Mouse (Mus musculus): ENCODE results near the gene S100a4. TPM values are rescaled to one million over a fixed set of nuclear protein-coding genes. Genes with fewer than 3 reads are reported as not detected.

Gene S100a4
- polyA plus RNA-seq, 1 experiment from 2014 or later: 15.1 TPM

DNA sequence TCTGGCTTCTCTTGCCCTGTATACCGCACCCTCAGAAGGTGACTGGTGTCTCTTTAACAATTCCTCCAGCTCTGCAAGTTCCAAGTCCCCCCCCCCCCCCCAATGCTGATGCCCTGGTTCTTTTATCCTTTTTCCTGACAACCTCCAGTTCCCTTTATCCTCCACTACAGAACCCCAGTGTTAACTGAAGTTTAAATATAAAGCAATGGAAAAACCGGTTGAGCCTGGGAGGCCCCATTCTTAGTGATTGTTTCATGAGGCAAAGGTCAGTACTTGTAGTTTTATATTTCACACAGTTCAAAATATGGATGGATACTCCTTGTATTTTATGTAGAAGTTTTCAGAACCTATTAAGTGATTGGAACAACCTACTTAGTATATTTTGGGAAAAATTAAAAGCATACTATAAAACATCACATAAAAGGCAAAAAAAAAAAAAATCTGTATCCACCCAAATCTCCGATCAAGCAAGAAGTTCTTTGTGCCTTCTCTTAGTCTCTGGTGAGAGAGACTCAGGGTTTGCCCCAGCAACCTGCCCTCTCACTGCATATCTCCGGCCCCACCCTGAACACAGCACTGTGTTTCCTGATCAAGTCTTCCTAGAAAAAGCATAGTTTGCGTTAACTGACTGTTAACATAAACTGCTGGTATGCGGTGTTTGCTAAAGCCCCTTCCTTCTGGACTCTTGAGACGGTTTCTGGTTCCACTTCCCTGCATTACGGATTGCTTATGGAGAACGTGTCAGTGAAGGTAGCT is 22.9 kb downstream of the S100a4 start:
- no peaks in the 10 kb centered on the region for H3K9me3 ChIP-seq (replicated peaks; ENCODE audit: control insufficient read depth, low read length)
- peak overlapping the region; percentile 95 for H3K27ac ChIP-seq (ENCODE audit: low read length)
- peak overlapping the region; percentile 7; the same call in 1 of the 2 replicates for H3K4me2 ChIP-seq (ENCODE audit: low read depth, low read length)
- peak overlapping the region; percentile 2; the same call in 1 of the 2 replicates for H3K4me3 ChIP-seq (replicated peaks; ENCODE audit: low read length)
- H3K36me3 ChIP-seq (ENCODE audit: control insufficient read depth, insufficient read depth, low read length): no peaks in the 10 kb centered on the region
- H3K4me1 ChIP-seq (ENCODE audit: control insufficient read depth, insufficient read depth, low read length): peaks cover 22% of the 10 kb centered on the region
- no peaks in the 10 kb centered on the region for H3K27me3 ChIP-seq (ENCODE audit: control insufficient read depth, insufficient read depth, low read length)
- peak; percentile 71 for ATAC-seq (ENCODE audit: insufficient read depth, low FRiP score)
- H3K9ac ChIP-seq (ENCODE audit: low read length): peak overlapping the region; percentile 23; the same call in 1 of the 2 replicates
- WGBS: 39% methylated on average over 9 of the region's 9 CpGs

DNA sequence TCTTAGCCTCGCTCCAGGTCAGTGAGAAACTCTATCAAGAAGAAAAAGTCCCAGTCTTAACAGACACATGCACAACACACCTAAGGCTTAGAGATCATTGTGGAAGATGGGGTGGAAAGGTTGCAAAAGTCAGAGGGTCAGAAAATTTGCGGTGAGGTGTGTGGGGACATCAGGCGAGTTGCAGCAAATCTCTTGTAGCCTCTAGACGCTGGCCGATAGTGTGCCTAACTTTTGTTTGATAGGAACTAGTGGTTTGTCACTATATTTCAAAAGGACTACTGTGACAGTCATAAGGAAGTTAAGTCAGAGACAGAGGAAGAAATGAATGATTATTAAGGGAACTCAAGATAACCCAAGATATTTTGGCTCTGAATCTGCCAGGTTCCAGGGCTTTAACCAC is 23.8 kb downstream of the S100a4 start:
- Histone ChIP-seq H3K27ac (ENCODE audit: low read length) (peak overlapping the region; percentile 94), H3K4me2 (ENCODE audit: low read depth, low read length) (peak overlapping the region; percentile 7; the same call in 1 of the 2 replicates), H3K4me1 (ENCODE audit: control insufficient read depth, insufficient read depth, low read length) (peaks cover 22% of the 10 kb centered on the region), H3K36me3 (ENCODE audit: control insufficient read depth, insufficient read depth, low read length) (no peaks in the 10 kb centered on the region), H3K27me3 (ENCODE audit: control insufficient read depth, insufficient read depth, low read length) (no peaks in the 10 kb centered on the region), H3K9ac (ENCODE audit: low read length) (peak overlapping the region; percentile 44; the same call in 1 of the 2 replicates), H3K9me3 (replicated peaks; ENCODE audit: control insufficient read depth, low read length) (no peaks in the 10 kb centered on the region), H3K4me3 (replicated peaks; ENCODE audit: low read length) (no peak overlapping the region)
- 80% methylated on average over 5 of the region's 5 CpGs for WGBS
- no peak for ATAC-seq (ENCODE audit: insufficient read depth, low FRiP score)

DNA sequence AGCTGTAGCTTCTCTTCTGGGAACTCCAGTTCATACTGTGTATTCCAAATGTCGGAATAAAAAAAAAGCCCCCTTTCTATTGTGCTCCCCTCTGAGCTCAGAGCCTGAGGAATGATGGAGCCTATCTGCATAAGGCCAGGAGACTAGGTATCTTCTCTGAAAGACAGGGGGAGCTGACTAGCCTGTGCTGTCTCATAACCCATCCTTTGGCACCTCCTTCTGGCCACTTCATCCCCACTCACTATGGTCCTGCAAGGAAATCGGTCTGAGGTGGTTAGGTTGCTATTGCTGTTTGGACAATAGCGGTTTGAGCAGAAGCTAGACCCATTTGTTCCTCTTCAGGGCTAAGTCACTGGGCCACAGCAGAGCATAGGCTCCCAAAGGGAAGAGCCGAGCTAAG is 24.2 kb downstream of the S100a4 start:
- Histone ChIP-seq H3K4me1 (ENCODE audit: control insufficient read depth, insufficient read depth, low read length) (peaks cover 22% of the 10 kb centered on the region), H3K27ac (ENCODE audit: low read length) (0 out of 2 replicates have a peak overlapping the region, but pooled peaks have one; percentile 94), H3K9me3 (replicated peaks; ENCODE audit: control insufficient read depth, low read length) (no peaks in the 10 kb centered on the region), H3K36me3 (ENCODE audit: control insufficient read depth, insufficient read depth, low read length) (no peaks in the 10 kb centered on the region), H3K4me2 (ENCODE audit: low read depth, low read length) (no peak overlapping the region), H3K27me3 (ENCODE audit: control insufficient read depth, insufficient read depth, low read length) (no peaks in the 10 kb centered on the region), H3K9ac (ENCODE audit: low read length) (no peak overlapping the region), H3K4me3 (replicated peaks; ENCODE audit: low read length) (no peak overlapping the region)
- WGBS: 59% methylated on average over 4 of the region's 4 CpGs
- no peak for ATAC-seq (ENCODE audit: insufficient read depth, low FRiP score)

DNA sequence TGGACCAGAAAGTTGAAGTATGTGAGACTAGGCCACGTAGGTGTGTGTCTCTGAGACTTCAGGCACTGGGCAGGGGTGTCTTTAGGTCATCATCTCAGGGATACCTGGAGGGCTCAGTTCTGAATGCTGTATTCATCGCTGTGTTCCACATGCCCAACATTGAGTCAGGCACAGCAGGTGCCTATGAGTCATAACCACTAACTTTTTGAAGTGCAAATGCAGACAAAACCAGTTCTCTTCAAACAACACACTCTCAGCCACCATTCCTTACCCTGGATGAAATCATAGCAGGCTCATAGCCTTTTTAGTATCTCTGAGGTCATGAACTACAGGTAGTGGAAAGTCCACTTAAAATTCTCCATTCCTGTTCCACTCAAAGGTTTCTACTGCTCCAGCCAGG is 25.7 kb downstream of the S100a4 start:
- Histone ChIP-seq H3K4me2 (ENCODE audit: low read depth, low read length) (no peak overlapping the region), H3K4me1 (ENCODE audit: control insufficient read depth, insufficient read depth, low read length) (peaks cover 8% of the 10 kb centered on the region), H3K9me3 (replicated peaks; ENCODE audit: control insufficient read depth, low read length) (no peaks in the 10 kb centered on the region), H3K9ac (ENCODE audit: low read length) (no peak overlapping the region), H3K4me3 (replicated peaks; ENCODE audit: low read length) (no peak overlapping the region), H3K27me3 (ENCODE audit: control insufficient read depth, insufficient read depth, low read length) (no peaks in the 10 kb centered on the region), H3K27ac (ENCODE audit: low read length) (peak overlapping the region; percentile 30; the same call in 1 of the 2 replicates), H3K36me3 (ENCODE audit: control insufficient read depth, insufficient read depth, low read length) (no peaks in the 10 kb centered on the region)
- peak; percentile 38 for ATAC-seq (ENCODE audit: insufficient read depth, low FRiP score)
- WGBS: 72% methylated on average over 2 of the region's 2 CpGs

DNA sequence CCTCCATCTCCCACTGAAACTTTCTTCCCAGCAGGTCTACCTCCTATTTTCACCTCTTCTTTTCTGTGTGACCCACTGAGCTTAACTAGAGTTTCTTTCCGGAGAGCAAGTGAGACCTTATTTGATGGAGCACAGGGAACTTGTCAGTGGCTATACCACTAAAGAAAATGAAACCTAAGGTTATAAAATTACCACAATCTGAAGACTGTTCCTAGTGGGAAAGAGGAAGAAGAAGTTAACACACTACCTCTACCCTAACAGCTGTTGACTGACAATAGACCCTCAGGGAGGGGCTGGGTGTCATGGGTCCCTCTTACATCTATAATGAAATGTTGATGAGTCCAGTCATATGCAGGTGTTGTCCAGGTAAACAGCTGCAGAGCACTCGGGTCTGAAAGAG is 28.4 kb downstream of the S100a4 start:
- WGBS: 78% methylated on average over 2 of the region's 2 CpGs

DNA sequence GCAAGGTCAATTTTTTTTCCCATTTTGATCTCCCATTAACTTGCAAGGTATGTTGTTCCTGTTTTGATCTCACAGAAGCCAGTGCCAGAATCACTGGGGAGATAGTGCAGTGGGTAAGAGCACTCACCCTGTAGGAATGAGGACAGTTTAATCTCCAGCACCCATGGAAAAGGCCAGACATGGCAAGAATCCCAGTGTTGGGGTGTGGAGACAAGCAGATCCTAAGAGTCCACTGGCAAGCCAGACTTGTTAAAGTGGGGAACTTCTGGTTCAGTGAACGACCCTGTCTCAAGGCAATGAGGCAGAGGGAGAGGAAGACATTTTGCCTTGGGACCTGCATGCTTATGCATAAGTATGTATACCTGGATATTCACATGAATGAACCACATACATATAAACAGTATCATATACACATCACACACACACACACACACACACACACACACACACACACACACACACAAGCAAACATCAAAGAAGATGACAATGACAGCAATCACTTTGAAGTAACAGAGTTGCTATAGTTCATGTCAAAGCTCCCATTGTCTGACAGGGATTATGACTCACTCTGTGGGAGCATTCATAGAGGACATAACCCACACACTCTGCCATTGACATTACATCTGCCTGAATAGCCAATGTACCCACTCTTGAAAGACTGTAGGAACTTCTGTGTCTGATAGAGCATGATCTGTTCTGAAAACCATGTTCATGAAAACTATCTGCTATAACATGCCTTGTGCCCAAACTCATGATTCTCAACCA is 35.1 kb downstream of the S100a4 start:
- WGBS: 33% methylated on average over 1 of the region's 1 CpGs

More for the DNA sequence above, 28.4 kb downstream of the S100a4 start:
- Histone ChIP-seq H3K9me3 (replicated peaks; ENCODE audit: control insufficient read depth, low read length) (no peaks in the 10 kb centered on the region), H3K4me2 (ENCODE audit: low read depth, low read length) (no peak overlapping the region), H3K27ac (ENCODE audit: low read length) (no peak overlapping the region), H3K4me3 (replicated peaks; ENCODE audit: low read length) (no peak overlapping the region), H3K4me1 (ENCODE audit: control insufficient read depth, insufficient read depth, low read length) (no peaks in the 10 kb centered on the region; the same call in 1 of the 2 replicates), H3K36me3 (ENCODE audit: control insufficient read depth, insufficient read depth, low read length) (no peaks in the 10 kb centered on the region), H3K9ac (ENCODE audit: low read length) (no peak overlapping the region), H3K27me3 (ENCODE audit: control insufficient read depth, insufficient read depth, low read length) (no peaks in the 10 kb centered on the region)
- ATAC-seq (ENCODE audit: insufficient read depth, low FRiP score): no peak

DNA sequence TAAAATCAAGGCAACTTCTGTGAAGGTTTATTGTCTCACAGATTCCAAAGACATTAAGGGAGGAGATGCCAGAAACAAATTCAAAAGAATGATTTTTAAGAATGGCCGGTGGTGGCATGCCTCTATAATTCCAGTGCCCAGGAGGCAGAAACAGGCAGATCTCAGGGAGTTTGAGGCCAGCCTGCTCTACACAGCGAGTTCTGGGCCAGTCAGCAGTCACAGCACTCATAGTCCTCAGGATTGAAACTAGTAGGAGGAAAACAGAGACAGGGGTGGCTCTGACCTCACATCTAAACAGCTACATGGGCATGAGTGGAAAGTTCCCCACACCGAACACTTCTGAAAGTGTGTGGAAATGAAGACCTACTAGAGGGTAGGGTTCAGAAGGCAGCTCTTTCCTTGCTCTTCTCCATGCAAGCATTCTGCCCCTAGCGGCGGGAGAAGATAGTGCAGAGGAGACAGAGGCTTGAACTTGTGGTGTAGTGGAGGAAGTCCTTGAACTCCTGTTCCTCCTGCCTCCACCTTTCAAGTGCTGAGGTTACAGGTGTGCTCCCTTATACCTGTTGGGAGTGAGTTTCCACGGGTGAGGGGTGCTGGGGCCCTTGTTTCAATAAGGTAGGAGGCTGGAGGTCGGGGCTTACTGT is 36.1 kb downstream of the S100a4 start:
- Histone ChIP-seq H3K4me2 (ENCODE audit: low read depth, low read length) (no peak overlapping the region), H3K9ac (ENCODE audit: low read length) (no peak overlapping the region), H3K4me1 (ENCODE audit: control insufficient read depth, insufficient read depth, low read length) (no peaks in the 10 kb centered on the region), H3K27me3 (ENCODE audit: control insufficient read depth, insufficient read depth, low read length) (no peaks in the 10 kb centered on the region), H3K4me3 (replicated peaks; ENCODE audit: low read length) (no peak overlapping the region), H3K27ac (ENCODE audit: low read length) (no peak overlapping the region), H3K36me3 (ENCODE audit: control insufficient read depth, insufficient read depth, low read length) (no peaks in the 10 kb centered on the region), H3K9me3 (replicated peaks; ENCODE audit: control insufficient read depth, low read length) (no peaks in the 10 kb centered on the region)
- no peak for ATAC-seq (ENCODE audit: insufficient read depth, low FRiP score)
- 53% methylated on average over 7 of the region's 7 CpGs for WGBS

More for the DNA sequence above, 35.1 kb downstream of the S100a4 start:
- H3K36me3 ChIP-seq (ENCODE audit: control insufficient read depth, insufficient read depth, low read length): no peaks in the 10 kb centered on the region
- no peaks in the 10 kb centered on the region for H3K27me3 ChIP-seq (ENCODE audit: control insufficient read depth, insufficient read depth, low read length)
- H3K9ac ChIP-seq (ENCODE audit: low read length): no peak overlapping the region
- no peak overlapping the region for H3K27ac ChIP-seq (ENCODE audit: low read length)
- no peaks in the 10 kb centered on the region for H3K9me3 ChIP-seq (replicated peaks; ENCODE audit: control insufficient read depth, low read length)
- no peak overlapping the region for H3K4me2 ChIP-seq (ENCODE audit: low read depth, low read length)
- H3K4me1 ChIP-seq (ENCODE audit: control insufficient read depth, insufficient read depth, low read length): no peaks in the 10 kb centered on the region
- no peak for ATAC-seq (ENCODE audit: insufficient read depth, low FRiP score)
- H3K4me3 ChIP-seq (replicated peaks; ENCODE audit: low read length): no peak overlapping the region

DNA sequence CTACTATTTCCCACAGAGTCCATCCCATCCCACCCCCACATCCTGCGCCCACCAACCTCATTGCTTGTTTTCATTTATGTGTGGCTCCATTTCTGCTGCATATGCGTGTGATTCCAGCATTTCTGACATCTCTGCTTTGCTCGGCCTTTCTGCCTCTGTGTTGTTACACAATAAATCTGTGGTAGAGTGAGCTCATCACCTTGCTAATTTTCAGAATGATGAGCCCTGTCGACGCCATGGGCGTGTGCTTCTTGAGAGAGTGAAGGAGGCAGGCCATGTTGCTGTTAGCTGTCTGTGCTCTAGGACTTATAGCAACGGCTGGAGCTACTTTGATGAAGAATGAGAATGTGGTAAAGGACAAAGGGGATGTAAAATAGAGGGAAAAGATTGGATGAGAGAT is 37.4 kb downstream of the S100a4 start:
- Histone ChIP-seq H3K36me3 (ENCODE audit: control insufficient read depth, insufficient read depth, low read length) (no peaks in the 10 kb centered on the region), H3K4me2 (ENCODE audit: low read depth, low read length) (no peak overlapping the region), H3K27me3 (ENCODE audit: control insufficient read depth, insufficient read depth, low read length) (no peaks in the 10 kb centered on the region), H3K9ac (ENCODE audit: low read length) (no peak overlapping the region), H3K27ac (ENCODE audit: low read length) (no peak overlapping the region), H3K9me3 (replicated peaks; ENCODE audit: control insufficient read depth, low read length) (no peaks in the 10 kb centered on the region), H3K4me1 (ENCODE audit: control insufficient read depth, insufficient read depth, low read length) (no peaks in the 10 kb centered on the region), H3K4me3 (replicated peaks; ENCODE audit: low read length) (no peak overlapping the region)
- 79% methylated on average over 7 of the region's 7 CpGs for WGBS
- ATAC-seq (ENCODE audit: insufficient read depth, low FRiP score): no peak

DNA sequence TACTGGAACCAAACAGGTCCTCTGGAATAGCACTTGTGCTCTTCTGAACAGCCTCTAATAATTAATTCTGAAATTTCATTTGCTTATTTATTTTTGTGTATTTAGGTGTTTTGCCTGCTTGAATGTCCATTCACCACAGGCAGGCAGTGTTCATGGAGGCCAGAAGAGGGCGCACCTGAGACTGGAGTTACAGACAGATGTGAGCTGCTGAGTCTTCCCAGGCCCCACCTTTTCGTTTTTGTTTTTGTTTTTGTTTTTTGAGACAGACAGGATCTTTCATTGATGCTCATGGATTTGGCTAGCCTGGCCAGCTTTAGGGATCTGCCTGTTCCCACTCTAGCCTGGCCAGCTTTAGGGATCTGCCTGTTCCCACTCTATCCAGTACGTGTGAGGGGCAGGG is 40.6 kb downstream of the S100a4 start:
- no peak for ATAC-seq (ENCODE audit: insufficient read depth, low FRiP score)
- no peaks in the 10 kb centered on the region for H3K36me3 ChIP-seq (ENCODE audit: control insufficient read depth, insufficient read depth, low read length)

More for the DNA sequence above, 40.6 kb downstream of the S100a4 start:
- 54% methylated on average over 3 of the region's 3 CpGs for WGBS
- Histone ChIP-seq H3K4me1 (ENCODE audit: control insufficient read depth, insufficient read depth, low read length) (no peaks in the 10 kb centered on the region), H3K9ac (ENCODE audit: low read length) (no peak overlapping the region), H3K9me3 (replicated peaks; ENCODE audit: control insufficient read depth, low read length) (no peaks in the 10 kb centered on the region), H3K27ac (ENCODE audit: low read length) (no peak overlapping the region), H3K4me2 (ENCODE audit: low read depth, low read length) (no peak overlapping the region), H3K4me3 (replicated peaks; ENCODE audit: low read length) (no peak overlapping the region), H3K27me3 (ENCODE audit: control insufficient read depth, insufficient read depth, low read length) (no peaks in the 10 kb centered on the region)
